Mouse (Mus musculus): ENCODE data around the gene Hist1h2bg. TPM values are rescaled to one million over a fixed set of nuclear protein-coding genes. Genes with fewer than 3 reads are reported as not detected.
"Not testable (repeated sequence)": the region's sequence is repeated elsewhere in the genome, so short reads cannot be mapped to it uniquely, and the experiment has no call there.

The Hist1h2bg gene
- polyA plus RNA-seq, 1 experiment from 2014 or later: 6.5 TPM

- peak overlapping the region; percentile 93 for H3K4me2 ChIP-seq (replicated peaks)
- peaks cover 27% of the 10 kb centered on the region for H3K4me1 ChIP-seq
- peak; percentile 89 for ATAC-seq (ENCODE audit: insufficient number of reproducible peaks, low FRiP score, low TSS enrichment, low read depth)
- peak overlapping the region; percentile 58 for H3K9ac ChIP-seq
- no peaks in the 10 kb centered on the region for H3K9me3 ChIP-seq (replicated peaks)
- H3K4me3 ChIP-seq (replicated peaks): peak overlapping the region; percentile 55
- no peaks in the 10 kb centered on the region for H3K27me3 ChIP-seq
- under 1% methylated on average over 54 of the region's 54 CpGs for WGBS
- peak overlapping the region; percentile 98 for H3K27ac ChIP-seq (replicated peaks)
- no peaks in the 10 kb centered on the region for H3K36me3 ChIP-seq
Measured at GRCm38 (mm10) chr13:23554925-23555838, 16.0 kb upstream of the Hist1h2bg start.

DNA sequence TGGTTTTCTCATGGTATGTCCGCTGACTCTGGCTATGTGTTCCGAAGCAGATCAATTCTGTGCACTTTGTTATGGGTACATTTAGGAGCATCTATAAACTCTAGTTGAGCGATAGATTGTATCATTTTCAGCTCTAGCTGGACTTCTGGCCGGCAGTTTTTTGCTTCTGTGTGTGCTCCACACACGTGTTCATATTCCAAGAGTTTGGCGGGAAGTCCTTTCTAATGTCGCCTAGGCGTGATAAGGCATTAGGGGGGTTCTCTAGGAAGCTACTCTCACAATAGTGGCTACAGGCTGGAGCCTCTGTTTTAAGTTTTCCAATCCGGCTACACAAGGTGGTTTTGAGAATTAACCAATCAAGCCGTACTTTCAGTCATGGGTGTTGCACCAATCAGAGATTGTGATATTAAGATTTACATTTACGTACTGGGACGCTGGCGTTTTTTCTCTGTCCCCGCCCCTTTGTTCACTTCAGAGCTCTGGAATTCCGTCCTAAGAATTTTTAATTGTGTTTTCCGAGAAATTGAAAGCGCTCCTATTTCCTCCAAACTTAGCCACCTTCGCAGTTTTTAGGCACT lies 15.3 kb upstream of the Hist1h2bg start:
- Histone ChIP-seq H3K9ac (peak overlapping the region; percentile 58), H3K4me2 (replicated peaks) (peak overlapping the region; percentile 93), H3K9me3 (replicated peaks) (no peaks in the 10 kb centered on the region), H3K27ac (replicated peaks) (peak overlapping the region; percentile 98), H3K36me3 (no peaks in the 10 kb centered on the region), H3K4me3 (replicated peaks) (peak overlapping the region; percentile 55), H3K4me1 (peaks cover 22% of the 10 kb centered on the region), H3K27me3 (no peaks in the 10 kb centered on the region)
- ATAC-seq (ENCODE audit: insufficient number of reproducible peaks, low FRiP score, low TSS enrichment, low read depth): peak; percentile 77
- WGBS: under 1% methylated on average over 18 of the region's 18 CpGs

DNA sequence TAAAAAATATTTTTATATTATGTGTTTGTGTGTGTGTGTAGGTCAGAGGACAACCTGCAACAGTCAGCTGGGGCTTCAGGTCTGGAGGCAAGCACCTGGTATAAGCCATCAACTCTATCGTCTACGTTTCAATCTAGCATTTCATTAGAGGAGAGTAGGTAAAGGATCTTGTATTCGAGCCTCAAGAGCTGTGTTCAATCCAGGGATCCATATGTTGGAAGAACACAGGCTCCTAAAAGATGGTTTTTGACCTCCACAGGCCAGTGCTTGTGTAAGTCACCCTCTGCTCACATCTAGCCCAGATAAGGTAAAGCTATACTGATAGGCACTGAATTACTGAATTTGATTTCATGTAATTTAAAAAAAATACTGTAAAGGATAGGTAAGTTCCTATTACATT lies 14.3 kb upstream of the Hist1h2bg start:
- Histone ChIP-seq H3K27ac (replicated peaks) (peak overlapping the region; percentile 98), H3K9ac (no peak overlapping the region), H3K27me3 (no peaks in the 10 kb centered on the region), H3K4me1 (peaks cover 19% of the 10 kb centered on the region), H3K4me2 (replicated peaks) (peak overlapping the region; percentile 93; the same call in 1 of the 2 replicates), H3K36me3 (no peaks in the 10 kb centered on the region), H3K4me3 (replicated peaks) (no peak overlapping the region), H3K9me3 (replicated peaks) (no peaks in the 10 kb centered on the region)
- 45% methylated on average over 3 of the region's 3 CpGs for WGBS
- ATAC-seq (ENCODE audit: insufficient number of reproducible peaks, low FRiP score, low TSS enrichment, low read depth): no peak

GRCm38 (mm10) chr13:23560699-23561098 lies 10.5 kb upstream of the Hist1h2bg start:
- ATAC-seq (ENCODE audit: insufficient number of reproducible peaks, low FRiP score, low TSS enrichment, low read depth); H3K36me3 ChIP-seq; H3K4me2 ChIP-seq (replicated peaks); H3K9me3 ChIP-seq (replicated peaks); H3K27me3 ChIP-seq; H3K4me3 ChIP-seq (replicated peaks); H3K4me1 ChIP-seq; H3K9ac ChIP-seq: not testable (repeated sequence)
- 14% methylated on average over 2 of the region's 2 CpGs for WGBS
- 0 out of 2 replicates have a peak overlapping the region, but pooled peaks have one; percentile 51 for H3K27ac ChIP-seq (replicated peaks)

DNA sequence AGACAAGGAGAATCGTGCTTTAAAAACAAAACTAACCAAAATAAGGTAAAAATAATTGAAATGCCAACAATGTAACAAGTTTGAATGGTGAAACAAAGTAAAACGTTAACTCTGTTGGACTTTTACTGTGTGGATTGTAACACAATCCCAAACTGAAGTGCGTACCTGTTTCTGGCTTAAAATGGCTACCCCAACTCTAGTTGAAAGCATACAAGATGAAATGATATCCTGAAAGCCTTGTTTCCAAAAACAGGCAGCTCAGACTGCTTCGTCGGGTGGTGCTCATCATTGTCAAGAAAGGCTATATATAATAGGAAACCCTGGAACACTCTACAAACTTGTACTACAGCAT lies 9.7 kb upstream of the Hist1h2bg start:
- not testable (repeated sequence) for H3K36me3 ChIP-seq; H3K9me3 ChIP-seq (replicated peaks); ATAC-seq (ENCODE audit: insufficient number of reproducible peaks, low FRiP score, low TSS enrichment, low read depth); H3K4me1 ChIP-seq; H3K9ac ChIP-seq; H3K27me3 ChIP-seq
- H3K4me2 ChIP-seq (replicated peaks): peak overlapping the region; percentile 61
- H3K27ac ChIP-seq (replicated peaks): peak overlapping the region; percentile 96
- WGBS: 0% methylated on average over 2 of the region's 5 CpGs
- H3K4me3 ChIP-seq (replicated peaks): peak overlapping the region; percentile 52

DNA sequence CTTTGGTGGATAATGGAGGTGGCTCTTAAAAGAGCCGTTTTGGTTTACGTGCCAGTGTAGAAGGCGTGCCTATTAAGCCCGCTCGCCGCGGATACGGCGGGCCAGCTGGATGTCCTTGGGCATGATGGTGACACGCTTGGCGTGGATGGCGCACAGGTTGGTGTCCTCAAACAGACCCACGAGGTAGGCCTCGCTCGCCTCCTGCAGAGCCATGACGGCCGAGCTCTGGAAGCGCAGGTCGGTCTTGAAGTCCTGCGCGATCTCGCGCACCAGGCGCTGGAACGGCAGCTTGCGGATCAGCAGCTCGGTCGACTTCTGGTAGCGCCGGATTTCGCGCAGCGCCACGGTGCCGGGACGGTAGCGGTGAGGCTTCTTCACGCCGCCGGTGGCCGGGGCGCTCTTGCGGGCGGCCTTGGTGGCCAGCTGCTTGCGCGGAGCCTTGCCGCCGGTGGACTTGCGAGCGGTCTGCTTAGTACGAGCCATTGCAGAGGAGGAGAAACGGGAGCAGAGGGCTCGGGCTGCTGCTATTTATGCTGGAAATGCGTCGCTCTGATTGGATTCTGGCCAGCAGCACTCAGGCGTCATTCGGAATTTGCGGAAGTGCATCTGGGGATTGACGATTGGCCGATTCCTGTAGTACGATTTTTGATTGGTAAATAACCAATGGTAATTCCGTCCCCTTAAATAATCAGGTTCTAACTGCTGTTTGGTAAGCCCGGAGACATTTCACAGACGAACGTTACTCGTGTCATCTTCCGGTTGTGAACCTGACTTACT lies 9.1 kb upstream of the Hist1h2bg start, which contains the start of gene Hist1h3e:
Gene Hist1h3e (minus strand): TSS at position 487 of the 777 bp plus-strand sequence.
- WGBS: under 1% methylated on average over 67 of the region's 67 CpGs
- H3K4me1 ChIP-seq; H3K36me3 ChIP-seq; H3K9me3 ChIP-seq (replicated peaks); H3K27me3 ChIP-seq: not testable (repeated sequence)
- peak within 1 kb of the TSS; percentile 61 for H3K4me2 ChIP-seq (replicated peaks)
- peak within 1 kb of the TSS; percentile 45 for H3K9ac ChIP-seq
- ATAC-seq (ENCODE audit: insufficient number of reproducible peaks, low FRiP score, low TSS enrichment, low read depth): peak; percentile 90
- peak within 1 kb of the TSS; percentile 52 for H3K4me3 ChIP-seq (replicated peaks)
- H3K27ac ChIP-seq (replicated peaks): peak within 1 kb of the TSS; percentile 96

GRCm38 (mm10) chr13:23562699-23563462 lies 8.3 kb upstream of the Hist1h2bg start:
- H3K4me2 ChIP-seq (replicated peaks): peak overlapping the region; percentile 61
- no peaks in the 10 kb centered on the region for H3K4me1 ChIP-seq
- WGBS: 2% methylated on average over 18 of the region's 18 CpGs
- H3K9me3 ChIP-seq (replicated peaks): no peaks in the 10 kb centered on the region
- H3K36me3 ChIP-seq: no peaks in the 10 kb centered on the region
- H3K9ac ChIP-seq: peak overlapping the region; percentile 40; the same call in 1 of the 2 replicates
- H3K4me3 ChIP-seq (replicated peaks): peak overlapping the region; percentile 52
- peak overlapping the region; percentile 96 for H3K27ac ChIP-seq (replicated peaks)
- H3K27me3 ChIP-seq: no peaks in the 10 kb centered on the region
- ATAC-seq (ENCODE audit: insufficient number of reproducible peaks, low FRiP score, low TSS enrichment, low read depth): 0 out of 2 replicates have a peak, but pooled peaks have one; percentile 34

DNA sequence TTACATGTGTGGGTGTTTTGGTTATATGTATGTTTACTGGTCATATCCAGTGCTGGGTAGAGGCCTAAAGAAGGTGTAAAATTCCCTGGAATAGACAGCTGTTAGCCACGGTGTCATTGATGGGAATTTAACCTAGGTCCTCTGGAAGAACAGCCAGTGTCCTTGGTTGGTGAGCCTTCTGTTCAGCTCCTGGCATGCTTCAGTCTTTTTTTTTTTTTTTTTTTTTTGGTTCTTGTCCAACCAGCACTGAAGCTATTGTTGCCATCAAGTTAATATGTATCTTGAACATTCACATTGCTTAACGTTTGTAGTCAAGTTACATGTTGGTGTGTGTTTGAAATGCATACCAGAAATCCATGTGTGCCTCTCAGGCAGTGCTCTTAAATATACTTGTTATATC lies 6.7 kb upstream of the Hist1h2bg start:
- WGBS: 85% methylated on average over 2 of the region's 2 CpGs
- no peak overlapping the region for H3K27ac ChIP-seq (replicated peaks)
- no peaks in the 10 kb centered on the region for H3K27me3 ChIP-seq
- H3K4me3 ChIP-seq (replicated peaks): no peak overlapping the region
- H3K36me3 ChIP-seq: no peaks in the 10 kb centered on the region
- H3K9me3 ChIP-seq (replicated peaks): no peaks in the 10 kb centered on the region
- ATAC-seq (ENCODE audit: insufficient number of reproducible peaks, low FRiP score, low TSS enrichment, low read depth): no peak
- no peak overlapping the region for H3K9ac ChIP-seq
- no peak overlapping the region for H3K4me2 ChIP-seq (replicated peaks)
- no peaks in the 10 kb centered on the region for H3K4me1 ChIP-seq

GRCm38 (mm10) chr13:23570261-23571021 lies 755 bp upstream of the Hist1h2bg start:
- peak overlapping the region; percentile 26; the same call in 1 of the 2 replicates for H3K9ac ChIP-seq
- peak overlapping the region; percentile 96 for H3K27ac ChIP-seq (replicated peaks)
- H3K4me1 ChIP-seq: peaks cover 17% of the 10 kb centered on the region
- ATAC-seq (ENCODE audit: insufficient number of reproducible peaks, low FRiP score, low TSS enrichment, low read depth): peak; percentile 5; the same call in 1 of the 2 replicates
- H3K4me2 ChIP-seq (replicated peaks): peak overlapping the region; percentile 59
- not testable (repeated sequence) for H3K27me3 ChIP-seq; H3K36me3 ChIP-seq; H3K9me3 ChIP-seq (replicated peaks)
- peak overlapping the region; percentile 49 for H3K4me3 ChIP-seq (replicated peaks)
- under 1% methylated on average over 25 of the region's 41 CpGs for WGBS
